Mouse (Mus musculus) gastrocnemius, postnatal 10 days (tissue): ENCODE data around the gene Ptcd1. TPM values are rescaled to one million over a fixed set of nuclear protein-coding genes. Genes with fewer than 3 reads are reported as not detected.
"Not testable (repeated sequence)": the region's sequence is repeated elsewhere in the genome, so short reads cannot be mapped to it uniquely, and the experiment has no call there.

Experiments
- DNase-seq: peaks from one replicate; pipeline ENCODE4 v3.0.0; 2021; ENCODE audit warnings: mixed read lengths
- total RNA-seq, 2 experiments: library from RNA; stranded (reverse); gene quantifications; 2 replicates each; pipeline ENCODE4 v1.2.3; 2021

Gene Ptcd1
- total RNA-seq, 2 experiments from 2014 or later, result 9.9 to 11.0 TPM

DNA sequence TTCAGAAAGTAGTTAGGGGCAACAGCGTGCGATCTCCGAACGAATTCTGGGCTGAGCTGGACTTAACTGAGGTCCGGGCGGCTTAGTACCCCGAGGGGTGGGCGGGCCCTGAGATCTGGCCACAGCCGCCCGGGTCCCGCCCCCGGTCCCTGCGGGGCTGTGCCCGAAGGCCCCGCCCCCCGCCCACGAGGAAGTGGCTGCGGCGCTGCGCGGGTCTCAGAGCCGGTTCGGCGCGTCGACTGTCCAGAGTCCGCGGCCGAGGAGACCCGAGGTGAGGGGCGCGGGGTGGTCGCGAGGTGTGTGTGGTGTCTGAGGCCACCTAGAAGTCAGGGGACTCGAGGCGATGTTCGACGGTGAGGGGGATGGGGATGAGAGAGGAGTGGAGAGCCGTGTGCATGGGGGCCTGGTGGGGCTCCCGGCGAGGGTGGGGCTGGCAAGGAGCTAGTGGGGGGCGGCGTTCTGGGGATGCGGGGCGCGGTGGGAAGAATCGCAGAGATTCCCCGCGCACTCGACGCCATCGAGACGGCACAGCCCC lies 52.8 kb downstream of the Ptcd1 start, which contains the start of gene Arpc1b:
Gene Arpc1b, plus strand, starts transcription at position 145 of the 535 bp plus-strand sequence.
- peak; percentile 74 for DNase-seq

- no peak for DNase-seq
Observed at GRCm38 (mm10) chr5:145113416-145113815, 53.5 kb downstream of the Ptcd1 start.

GRCm38 (mm10) chr5:145112566-145112965 lies 54.3 kb downstream of the Ptcd1 start:
- no peak for DNase-seq

DNA sequence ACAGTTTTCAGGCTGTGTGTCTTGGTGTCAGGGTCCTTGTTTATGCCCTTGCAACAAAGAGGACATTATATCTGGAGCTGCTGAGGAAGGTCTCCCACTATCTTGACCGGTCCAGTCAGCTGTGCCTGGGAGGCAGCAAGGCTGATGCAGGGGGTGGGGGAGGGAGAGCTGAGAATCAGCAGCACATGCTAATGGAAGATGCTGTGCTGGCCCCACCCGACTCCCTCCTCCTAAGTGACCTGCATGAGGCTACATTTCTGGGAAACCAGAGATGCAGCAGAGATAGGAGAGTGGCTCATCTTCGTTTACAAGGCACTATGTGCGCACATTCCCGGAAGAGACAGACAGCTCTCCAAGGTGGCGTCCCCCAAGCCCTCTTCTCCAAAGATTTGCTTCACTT lies 56.5 kb downstream of the Ptcd1 start:
- DNase-seq, result no peak

DNA sequence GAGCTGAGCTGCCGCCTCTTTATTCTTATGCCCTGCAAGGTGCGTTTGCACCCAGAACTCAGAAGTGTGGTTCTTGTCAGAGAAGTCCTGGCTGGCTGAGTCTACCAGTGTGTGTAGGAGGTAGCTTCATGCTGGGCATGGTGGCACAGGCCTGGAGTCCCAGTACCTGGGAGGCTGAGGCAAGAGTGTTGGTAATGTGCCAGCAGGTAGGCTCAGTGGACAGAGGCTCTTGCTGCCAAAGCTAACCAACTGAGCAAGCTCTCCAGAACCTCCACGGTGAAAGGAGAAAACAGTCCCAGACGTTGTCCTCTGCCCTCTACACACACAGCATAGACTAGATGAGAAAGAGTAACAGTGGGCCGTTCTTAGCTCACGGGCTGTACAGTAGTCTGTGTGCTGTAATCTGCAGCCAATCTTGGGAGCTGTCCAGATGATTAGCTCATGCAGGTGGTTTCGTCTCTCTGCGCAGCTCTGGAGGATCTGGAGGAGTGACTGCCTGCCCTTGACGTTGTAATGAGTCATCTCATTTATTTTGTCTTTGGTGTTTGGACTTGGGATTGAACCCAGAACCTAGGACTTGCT lies 61.1 kb downstream of the Ptcd1 start:
- DNase-seq, result no peak

DNA sequence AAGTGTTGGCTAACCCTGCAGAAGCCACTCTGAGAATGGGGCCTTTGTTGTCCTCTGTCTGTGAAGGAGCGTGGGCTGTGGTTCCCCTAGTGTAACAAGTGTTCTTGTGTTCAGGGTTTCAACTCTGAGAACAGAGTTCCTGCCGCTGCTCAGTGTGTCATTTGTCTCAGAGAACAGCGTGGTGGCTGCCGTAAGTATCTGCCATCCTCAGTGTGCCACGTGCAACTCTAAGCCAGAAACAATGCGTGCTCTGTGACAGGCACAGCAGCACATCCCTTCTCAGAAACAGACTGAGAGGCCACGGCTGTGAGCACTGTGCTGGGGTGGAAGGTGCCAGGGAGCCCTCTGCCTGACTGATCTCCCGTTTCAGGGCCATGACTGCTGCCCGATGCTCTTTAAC lies 62.6 kb downstream of the Ptcd1 start:
- no peak for DNase-seq

DNA sequence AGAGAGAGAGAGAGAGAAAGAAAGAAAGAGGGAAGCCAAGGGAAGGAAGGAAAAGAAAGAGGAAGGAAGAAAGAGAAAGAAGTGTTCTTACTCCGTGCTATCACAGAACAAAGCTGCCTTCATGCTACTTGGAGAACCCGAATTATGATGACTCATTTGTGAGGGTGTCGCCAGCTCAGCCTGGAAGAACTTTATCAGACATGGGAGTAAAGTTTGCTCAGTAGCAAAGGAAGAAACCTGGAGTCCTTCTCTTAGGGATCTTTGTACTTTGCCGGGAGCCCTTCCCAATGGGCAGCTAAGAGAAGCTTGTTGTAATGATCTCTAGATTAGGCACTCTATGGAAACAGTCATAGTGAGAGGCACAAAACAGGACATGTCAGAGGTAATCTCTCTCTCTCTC lies 64.2 kb downstream of the Ptcd1 start:
- no peak for DNase-seq

- not testable (repeated sequence) for DNase-seq
Observed at GRCm38 (mm10) chr5:145101451-145101850, 65.5 kb downstream of the Ptcd1 start.

DNA sequence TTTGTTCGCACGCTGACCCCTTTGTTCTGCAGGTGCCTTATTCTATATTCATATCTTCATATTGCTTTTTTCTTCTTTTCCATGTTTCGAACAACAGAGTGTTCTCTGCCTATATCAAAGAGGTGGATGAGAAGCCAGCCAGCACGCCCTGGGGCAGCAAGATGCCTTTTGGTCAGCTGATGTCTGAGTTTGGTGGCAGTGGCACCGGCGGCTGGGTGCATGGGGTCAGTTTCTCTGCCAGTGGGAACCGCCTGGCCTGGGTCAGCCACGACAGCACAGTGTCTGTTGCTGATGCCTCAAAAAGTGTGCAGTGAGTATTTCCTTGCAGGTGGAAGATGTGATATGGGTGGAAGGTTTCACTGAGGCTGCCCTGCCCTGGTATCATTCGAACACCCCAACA lies 65.9 kb downstream of the Ptcd1 start:
- DNase-seq, result no peak

DNA sequence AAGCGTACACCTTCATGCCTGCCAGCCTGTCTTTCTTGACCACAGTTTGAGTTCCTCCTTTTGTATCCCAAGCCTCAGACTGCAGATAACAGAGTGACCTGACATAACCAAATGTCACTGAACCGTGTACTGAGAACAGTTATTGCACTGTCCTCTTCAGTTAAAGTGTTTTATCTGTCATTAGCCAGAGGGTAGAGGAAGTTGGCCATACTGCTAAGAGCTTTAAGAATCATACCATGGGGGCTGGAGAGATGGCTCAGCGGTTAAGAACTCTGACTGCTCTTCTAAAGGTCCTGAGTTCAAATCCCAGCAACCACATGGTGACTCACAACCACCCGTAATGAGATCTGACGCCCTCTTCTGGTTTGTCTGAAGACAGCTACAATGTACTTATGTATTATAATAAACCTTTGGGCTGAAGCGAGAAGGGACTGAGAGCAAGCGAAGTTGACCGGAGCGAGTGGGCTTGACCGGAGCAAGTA lies 68.5 kb downstream of the Ptcd1 start:
- no peak for DNase-seq

Other genes with a start within 250 kb of the Ptcd1 start
- gene Smurf1, start 201.3 kb downstream of the Ptcd1 start, total RNA-seq, result 10 to 100 TPM; 15.7 to 20.2 TPM
- gene Gm4871, start 134.4 kb downstream of the Ptcd1 start, total RNA-seq, result not detected
- gene 1700018F24Rik, start 124.1 kb downstream of the Ptcd1 start, total RNA-seq, result not detected
- gene Arpc1a, start 83.3 kb downstream of the Ptcd1 start, total RNA-seq, result 10 to 100 TPM; 42.7 to 43.7 TPM
- not detected for gene Kpna7, start 83.1 kb downstream of the Ptcd1 start, total RNA-seq
- 10 to 100 TPM; 78.4 to 98.3 TPM for gene Arpc1b, start 52.9 kb downstream of the Ptcd1 start, total RNA-seq
- 10 to 100 TPM; 70.6 to 74.2 TPM for gene Pdap1, start 26.9 kb downstream of the Ptcd1 start, total RNA-seq
- gene Bud31, start 26.7 kb downstream of the Ptcd1 start, total RNA-seq, result 10 to 100 TPM; 66.9 to 70.9 TPM
- gene Cpsf4, start 105 bp upstream of the Ptcd1 start, total RNA-seq, result 10 to 100 TPM; 11.6 to 13.8 TPM
- 100 to 1,000 TPM; 566 to 668 TPM for gene Atp5j2, start 25.0 kb upstream of the Ptcd1 start, total RNA-seq
- 1 to 10 TPM; 6.1 to 6.6 TPM for gene Zkscan14, start 34.8 kb upstream of the Ptcd1 start, total RNA-seq
- 1 to 10 TPM; 7.7 to 9.9 TPM for gene Zkscan5, start 37.5 kb upstream of the Ptcd1 start, total RNA-seq
- 10 to 100 TPM; 13.7 to 16.9 TPM for gene Zfp655, start 64.6 kb upstream of the Ptcd1 start, total RNA-seq
- 10 to 100 TPM; 10.9 to 12.0 TPM for gene Zscan25, start 113.4 kb upstream of the Ptcd1 start, total RNA-seq
- not detected for gene Cyp3a57, start 178.2 kb upstream of the Ptcd1 start, total RNA-seq